Mouse (Mus musculus) neural tube, embryonic 15.5 days (tissue): ENCODE measurements around the gene Psmg1. TPM values are rescaled to one million over a fixed set of nuclear protein-coding genes. Genes with fewer than 3 reads are reported as not detected.

Experiments used
- ATAC-seq: fragments of 200-750 bp; cut with Nextera tagmentation; 2 replicates; pipeline ENCODE4 v1.8.0; 2017; ENCODE audit warnings: mild to moderate bottlenecking, moderate TSS enrichment, moderate library complexity; ENCODE audit not compliant: low FRiP score
- H3K27ac ChIP-seq: fragments of 300-500 bp; sonication (generic); replicated peaks from 2 replicates; pipeline ENCODE4 v1.5.1; 2015; ENCODE audit warnings: mild to moderate bottlenecking, inconsistent platforms
- H3K27me3 ChIP-seq: fragments of 300-500 bp; sonication (generic); replicated peaks from 2 replicates; pipeline ENCODE4 v1.6.1; 2015; ENCODE audit warnings: inconsistent platforms
- H3K36me3 ChIP-seq: fragments of 300-500 bp; sonication (generic); 2 replicates; pipeline ENCODE4 v1.6.1; 2015; ENCODE audit warnings: inconsistent platforms
- H3K4me1 ChIP-seq: fragments of 300-500 bp; sonication (generic); 2 replicates; pipeline ENCODE4 v1.6.1; 2015; ENCODE audit warnings: inconsistent platforms
- H3K4me2 ChIP-seq: fragments of 300-500 bp; sonication (generic); 2 replicates; pipeline ENCODE4 v1.6.1; 2015; ENCODE audit warnings: inconsistent platforms, mild to moderate bottlenecking, moderate library complexity
- H3K4me3 ChIP-seq: fragments of 300-500 bp; sonication (generic); replicated peaks from 2 replicates; pipeline ENCODE4 v1.5.1; 2015; ENCODE audit warnings: mild to moderate bottlenecking, inconsistent platforms
- H3K9ac ChIP-seq: fragments of 300-500 bp; sonication (generic); replicated peaks from 2 replicates; pipeline ENCODE4 v1.6.1; 2015; ENCODE audit warnings: mild to moderate bottlenecking, inconsistent platforms
- H3K9me3 ChIP-seq: fragments of 300-500 bp; sonication (generic); replicated peaks from 2 replicates; pipeline ENCODE4 v1.6.1; 2016; ENCODE audit warnings: inconsistent platforms
- WGBS: fragments of 180-500 bp; shearing (Covaris S2); methylation state at CpG from one replicate; pipeline ENCODE4 v1.1.7; 2015; ENCODE audit warnings: mixed read lengths; 5-methylcytosine and 5-hydroxymethylcytosine counted together
- polyA plus RNA-seq: library from polyadenylated mRNA; unstranded; fragments of >200 nt; fragmentation: Nextera tagmentation; extraction: Ambion mirVana; gene quantifications from 2 replicates; pipeline ENCODE4 v1.2.1, GENCODE M21; 2015

The Psmg1 gene
- polyA plus RNA-seq, 1 experiment from 2014 or later: 72.0 TPM

- no peak overlapping the region for H3K4me2 ChIP-seq
- no peaks in the 10 kb centered on the region for H3K4me1 ChIP-seq
- H3K4me3 ChIP-seq: no peak overlapping the region
- H3K9me3 ChIP-seq: no peaks in the 10 kb centered on the region
- H3K9ac ChIP-seq: no peak overlapping the region
- no peak for ATAC-seq
- H3K27ac ChIP-seq: no peak overlapping the region
- 89% methylated on average over 5 of the region's 5 CpGs for WGBS
- no peaks in the 10 kb centered on the region for H3K27me3 ChIP-seq
- H3K36me3 ChIP-seq: no peaks in the 10 kb centered on the region
Observed at GRCm38 (mm10) chr16:95955716-95956346, 34.9 kb downstream of the Psmg1 start.

DNA sequence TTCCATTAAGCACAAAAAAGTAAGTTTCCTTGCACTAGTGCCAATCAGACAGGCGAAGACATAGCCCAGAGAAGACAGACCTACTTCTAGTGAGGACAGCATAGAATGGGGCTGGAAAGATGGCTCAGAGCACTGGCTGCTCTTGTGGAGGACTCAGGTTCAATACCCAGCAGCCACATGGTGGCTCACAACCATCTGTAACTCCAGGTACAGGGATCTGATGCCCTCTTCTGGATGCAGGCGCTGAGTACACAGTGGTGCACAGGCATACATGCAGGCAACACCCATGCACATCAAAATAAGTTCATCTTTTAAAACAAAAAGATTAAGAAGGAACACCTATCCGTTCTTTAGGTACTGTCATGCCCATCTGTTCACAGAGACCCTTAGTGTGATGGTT, 36.4 kb downstream of the Psmg1 start:
- H3K4me3 ChIP-seq: no peak overlapping the region
- no peaks in the 10 kb centered on the region for H3K36me3 ChIP-seq
- WGBS: 82% methylated on average over 3 of the region's 3 CpGs
- no peak overlapping the region for H3K27ac ChIP-seq
- no peak overlapping the region for H3K9ac ChIP-seq
- no peaks in the 10 kb centered on the region for H3K27me3 ChIP-seq
- H3K9me3 ChIP-seq: no peaks in the 10 kb centered on the region
- H3K4me2 ChIP-seq: no peak overlapping the region
- ATAC-seq: no peak
- no peaks in the 10 kb centered on the region for H3K4me1 ChIP-seq

DNA sequence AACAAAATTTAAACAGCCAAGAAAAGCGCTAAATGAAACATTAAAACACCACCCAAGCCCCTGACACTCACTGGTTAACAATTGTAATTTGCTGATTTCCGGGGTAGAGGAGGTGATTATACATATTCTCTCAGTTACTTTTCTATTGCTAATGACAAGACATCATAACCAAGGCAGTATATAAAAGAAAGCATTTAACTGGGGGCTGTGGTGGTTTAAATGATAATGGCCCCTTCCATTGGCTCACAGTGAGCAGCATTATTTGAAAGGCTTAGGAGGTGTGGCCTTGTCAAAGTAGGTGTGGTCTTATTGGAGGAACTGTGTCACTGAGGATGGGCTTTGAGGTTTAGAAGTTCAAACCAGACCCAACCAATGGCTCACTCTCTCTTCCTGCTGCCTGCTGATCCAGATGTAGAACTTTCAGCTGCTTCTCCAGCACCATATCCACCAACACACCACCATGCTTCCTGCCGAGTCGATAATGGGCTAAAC, 37.6 kb downstream of the Psmg1 start:
- Histone ChIP-seq H3K9me3 (no peaks in the 10 kb centered on the region), H3K36me3 (no peaks in the 10 kb centered on the region), H3K27ac (no peak overlapping the region), H3K9ac (no peak overlapping the region), H3K4me2 (no peak overlapping the region), H3K4me1 (no peaks in the 10 kb centered on the region), H3K4me3 (no peak overlapping the region), H3K27me3 (no peaks in the 10 kb centered on the region)
- 94% methylated on average over 4 of the region's 4 CpGs for WGBS
- no peak for ATAC-seq

GRCm38 (mm10) chr16:95951471-95951870, 39.3 kb downstream of the Psmg1 start:
- H3K9ac ChIP-seq: no peak overlapping the region
- H3K4me3 ChIP-seq: no peak overlapping the region
- H3K4me2 ChIP-seq: no peak overlapping the region
- 97% methylated on average over 2 of the region's 2 CpGs for WGBS
- H3K4me1 ChIP-seq: no peaks in the 10 kb centered on the region
- no peaks in the 10 kb centered on the region for H3K27me3 ChIP-seq
- H3K27ac ChIP-seq: no peak overlapping the region
- H3K36me3 ChIP-seq: no peaks in the 10 kb centered on the region
- no peak for ATAC-seq
- no peaks in the 10 kb centered on the region for H3K9me3 ChIP-seq

DNA sequence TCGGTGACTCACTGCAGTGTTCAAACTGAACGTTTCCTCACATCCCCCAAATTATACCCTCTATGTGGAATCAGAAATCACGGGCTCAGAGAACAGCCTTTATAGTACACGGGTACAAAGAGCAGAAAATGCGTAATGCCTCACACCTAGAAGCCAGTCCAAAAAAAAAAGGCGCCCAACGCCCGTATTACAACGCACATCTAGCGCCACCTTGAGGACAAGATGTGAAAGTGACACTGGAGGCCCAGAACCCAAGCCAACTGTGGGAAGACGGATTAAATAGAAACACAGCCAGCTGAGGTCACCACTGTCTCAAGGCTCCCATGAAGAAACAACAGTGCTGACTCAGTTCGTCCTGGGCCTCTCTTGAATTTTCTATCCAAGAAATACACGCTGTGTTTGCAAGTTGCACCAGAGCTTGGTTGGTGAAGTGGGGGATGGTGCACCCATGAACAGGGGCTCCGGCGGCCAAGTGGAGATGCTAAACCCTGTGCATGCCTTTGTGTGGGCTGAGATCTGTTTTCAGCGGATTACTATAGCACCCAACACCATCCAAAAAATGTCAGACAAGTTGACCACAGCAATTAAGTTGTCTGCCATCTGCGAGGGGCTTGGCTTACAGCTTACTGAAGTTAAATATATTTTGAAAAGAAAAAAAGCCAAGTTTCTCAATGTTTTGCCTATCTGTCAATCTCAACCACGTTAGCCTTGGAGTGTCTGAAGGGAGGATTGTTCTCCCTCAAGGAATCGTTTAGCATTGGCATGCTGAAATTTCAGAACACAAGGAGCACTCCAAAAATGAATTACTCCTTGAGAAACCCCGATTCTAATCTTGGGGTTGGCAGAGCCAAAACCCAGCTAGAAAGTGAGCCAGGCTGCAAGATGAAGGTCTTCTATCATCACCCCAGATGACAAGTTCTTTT, 45.1 kb downstream of the Psmg1 start:
- Histone ChIP-seq H3K9me3 (no peaks in the 10 kb centered on the region), H3K4me1 (peaks cover 12% of the 10 kb centered on the region), H3K4me2 (peak overlapping the region; percentile 30), H3K27me3 (no peaks in the 10 kb centered on the region), H3K4me3 (no peak overlapping the region), H3K9ac (no peak overlapping the region), H3K27ac (peak overlapping the region; percentile 37; the same call in 1 of the 2 replicates), H3K36me3 (no peaks in the 10 kb centered on the region)
- peak; percentile 65; the same call in 1 of the 2 replicates for ATAC-seq
- 30% methylated on average over 20 of the region's 20 CpGs for WGBS

- H3K27me3 ChIP-seq: no peaks in the 10 kb centered on the region
- WGBS: 85% methylated on average over 6 of the region's 6 CpGs
- H3K9me3 ChIP-seq: no peaks in the 10 kb centered on the region
- no peak overlapping the region for H3K9ac ChIP-seq
- H3K36me3 ChIP-seq: no peaks in the 10 kb centered on the region
- H3K4me3 ChIP-seq: no peak overlapping the region
- no peak overlapping the region for H3K4me2 ChIP-seq
- H3K27ac ChIP-seq: no peak overlapping the region
- peaks cover 12% of the 10 kb centered on the region for H3K4me1 ChIP-seq
- ATAC-seq: no peak
Observed at GRCm38 (mm10) chr16:95943186-95943585, 47.6 kb downstream of the Psmg1 start.

GRCm38 (mm10) chr16:95941575-95941974, 49.2 kb downstream of the Psmg1 start:
- no peaks in the 10 kb centered on the region for H3K36me3 ChIP-seq
- H3K9me3 ChIP-seq: no peaks in the 10 kb centered on the region; the same call in 1 of the 2 replicates
- H3K27me3 ChIP-seq: no peaks in the 10 kb centered on the region
- H3K9ac ChIP-seq: no peak overlapping the region
- no peak overlapping the region for H3K27ac ChIP-seq
- H3K4me3 ChIP-seq: no peak overlapping the region
- no peak for ATAC-seq
- H3K4me2 ChIP-seq: no peak overlapping the region
- WGBS: 83% methylated on average over 5 of the region's 5 CpGs
- peaks cover 12% of the 10 kb centered on the region for H3K4me1 ChIP-seq

DNA sequence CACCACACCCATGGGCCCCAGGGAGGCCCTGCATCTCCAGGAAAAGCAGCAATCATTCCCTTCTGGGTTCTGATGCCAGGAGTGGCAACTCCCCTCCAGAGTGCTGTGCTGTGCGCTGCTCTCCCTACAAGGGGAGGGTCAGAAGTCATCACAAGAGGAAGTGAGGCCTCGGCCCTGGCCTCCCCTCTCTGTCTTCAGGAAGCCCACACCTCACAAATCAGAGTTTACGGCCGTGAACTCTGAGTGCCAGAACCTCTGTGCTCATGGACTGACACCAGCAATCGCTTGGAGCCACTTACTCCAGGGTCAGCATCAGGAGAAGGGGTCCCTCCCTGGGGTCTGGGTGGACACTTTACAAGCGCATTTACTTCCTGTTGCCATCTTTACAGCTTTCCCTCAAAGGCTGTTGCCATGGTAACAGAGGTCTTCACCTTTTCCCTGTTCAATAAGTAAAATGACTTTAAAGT, 55.2 kb downstream of the Psmg1 start:
- no peaks in the 10 kb centered on the region for H3K36me3 ChIP-seq
- no peaks in the 10 kb centered on the region for H3K27me3 ChIP-seq
- no peak overlapping the region for H3K4me2 ChIP-seq
- no peak overlapping the region for H3K4me3 ChIP-seq
- H3K4me1 ChIP-seq: no peaks in the 10 kb centered on the region
- ATAC-seq: no peak
- H3K27ac ChIP-seq: no peak overlapping the region
- WGBS: 10% methylated on average over 6 of the region's 6 CpGs
- H3K9ac ChIP-seq: no peak overlapping the region
- H3K9me3 ChIP-seq: no peaks in the 10 kb centered on the region; the same call in 1 of the 2 replicates

GRCm38 (mm10) chr16:95932860-95933259, 57.9 kb downstream of the Psmg1 start:
- H3K27me3 ChIP-seq: no peaks in the 10 kb centered on the region
- 88% methylated on average over 6 of the region's 6 CpGs for WGBS
- no peak for ATAC-seq

DNA sequence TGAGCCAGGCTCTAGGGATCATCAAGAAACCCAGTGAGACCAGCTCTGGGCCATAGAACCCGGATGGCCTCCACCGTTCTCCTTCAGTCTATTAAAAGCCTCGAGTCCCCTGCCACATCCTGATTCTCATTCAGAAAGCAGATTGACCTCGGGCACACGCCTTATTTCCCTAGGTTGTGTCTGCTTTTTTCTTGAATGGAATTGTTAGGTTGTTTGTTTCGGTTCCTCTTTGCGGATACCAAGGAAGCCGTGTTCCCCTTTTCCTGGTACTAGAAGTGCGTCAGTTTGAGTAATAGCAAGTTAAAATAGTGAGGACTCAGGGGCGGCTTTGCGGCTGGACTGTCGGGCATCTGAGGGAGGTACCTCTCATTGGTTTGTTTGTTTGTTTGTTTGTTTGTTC, 59.3 kb downstream of the Psmg1 start:
- Histone ChIP-seq H3K9ac (no peak overlapping the region), H3K4me3 (no peak overlapping the region), H3K27me3 (no peaks in the 10 kb centered on the region), H3K27ac (no peak overlapping the region), H3K9me3 (no peaks in the 10 kb centered on the region), H3K36me3 (no peaks in the 10 kb centered on the region), H3K4me1 (0 out of 2 replicates have a peak, but pooled peaks cover 4% of the 10 kb centered on the region), H3K4me2 (no peak overlapping the region)
- no peak for ATAC-seq
- 87% methylated on average over 12 of the region's 12 CpGs for whole genome bisulfite sequencing

More at GRCm38 (mm10) chr16:95932860-95933259, 57.9 kb downstream of the Psmg1 start:
- Histone ChIP-seq H3K4me3 (no peak overlapping the region), H3K9me3 (no peaks in the 10 kb centered on the region; the same call in 1 of the 2 replicates), H3K4me1 (0 out of 2 replicates have a peak, but pooled peaks cover 4% of the 10 kb centered on the region), H3K36me3 (no peaks in the 10 kb centered on the region), H3K4me2 (no peak overlapping the region), H3K9ac (no peak overlapping the region), H3K27ac (no peak overlapping the region)
